In the genomic region with DNA sequence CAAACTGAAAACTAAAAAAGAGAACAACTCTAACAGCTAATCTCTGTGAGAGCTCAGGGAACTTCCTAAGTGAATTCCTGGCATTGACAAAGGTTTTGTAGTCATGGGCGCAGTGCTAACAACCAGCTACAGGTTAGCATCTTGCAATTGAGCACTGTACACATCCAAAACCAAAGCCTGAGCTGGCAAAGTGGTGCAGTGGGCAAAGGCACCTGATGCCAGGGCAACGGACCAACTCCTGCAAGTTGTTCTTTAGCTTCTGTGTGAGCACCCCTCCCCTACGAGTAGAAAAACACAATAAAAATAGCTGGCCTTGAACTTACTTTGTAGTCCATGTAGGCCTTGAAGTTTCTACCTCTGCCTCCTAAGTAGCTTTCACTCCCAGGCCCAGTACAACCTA, we compare ENCODE assay signal across 20 mouse cellular contexts.
"Had no signal": no experiment of that assay in that cellular context is flagged by ENCODE, and none has a peak within 500 bp of the region (broad histone marks: within the 10 kb centered on the region; RNA-seq: fewer than 3 reads in every experiment).

No protein-coding gene starts in this region.

- H3K4me3 ChIP-seq: liver, embryonic 15.5 days; lung, embryonic 15.5 days; megakaryocyte, embryonic 14.5 days; midbrain, embryonic 12.5 days; myocyte; neural tube, embryonic 13.5 days; neural tube, embryonic 15.5 days had no signal

- H3K27me3 ChIP-seq: liver, embryonic 15.5 days; lung, embryonic 15.5 days; megakaryocyte, embryonic 14.5 days; midbrain, embryonic 12.5 days; neural tube, embryonic 13.5 days; neural tube, embryonic 15.5 days had no signal

- H3K4me1 ChIP-seq: liver, embryonic 15.5 days; midbrain, embryonic 12.5 days; neural tube, embryonic 13.5 days; neural tube, embryonic 15.5 days had no signal

- DNase-seq: liver, postnatal 0 days; lung, adult 2 months; lung, postnatal 14 days; lung, postnatal 36 days; midbrain, embryonic 14.5 days; right cerebral cortex, adult 18-20 months; right cerebral cortex, postnatal 25 days; right cerebral cortex, postnatal 4 days; spleen, adult 18-20 months; thymus, adult 18-20 months; thymus, postnatal 14 days; thymus, postnatal 36 days had no signal

- H3K9me3 ChIP-seq: liver, embryonic 15.5 days; lung, embryonic 15.5 days; megakaryocyte, embryonic 14.5 days; midbrain, embryonic 12.5 days; neural tube, embryonic 13.5 days; neural tube, embryonic 15.5 days had no signal

- H3K36me3 ChIP-seq: liver, embryonic 15.5 days; lung, embryonic 15.5 days; neural tube, embryonic 15.5 days had no signal

- H3K27ac ChIP-seq: liver, embryonic 15.5 days; lung, embryonic 15.5 days; macrophage; midbrain, embryonic 12.5 days; neural tube, embryonic 13.5 days; neural tube, embryonic 15.5 days had no signal
